Mouse (Mus musculus) CH12.LX (cell line): Measurements from ENCODE around the gene Gm21970. TPM values are rescaled to one million over a fixed set of nuclear protein-coding genes. Genes with fewer than 3 reads are reported as not detected.

Source experiments
- DNase-seq: peaks from one replicate; pipeline ENCODE4 v3.0.0-alpha.2; 2013; ENCODE audit errors: extremely low read depth
- H3K27ac ChIP-seq: 2 replicates; pipeline ENCODE4 v1.5.1; 2012; ENCODE audit warnings: low read depth, mild to moderate bottlenecking, control low read depth, moderate library complexity; ENCODE audit not compliant: insufficient read depth
- H3K27me3 ChIP-seq: replicated peaks from 2 replicates; pipeline ENCODE3; 2012; ENCODE audit warnings: inconsistent platforms
- H3K36me3 ChIP-seq, 2 experiments: replicated peaks in 1 of 2; 2 replicates each; pipeline versions ENCODE3 to v1.6.1; 2012; ENCODE audit warnings: inconsistent platforms in 1 of 2, low read length in 1 of 2, mild to moderate bottlenecking in 1 of 2, mixed read lengths in 1 of 2, moderate library complexity in 1 of 2; ENCODE audit not compliant: control insufficient read depth in 1 of 2, insufficient read depth in 1 of 2
- H3K4me1 ChIP-seq, 2 experiments: 2 replicates each; pipeline ENCODE4 v1.6.1; 2012; ENCODE audit warnings: inconsistent platforms in 1 of 2, moderate library complexity in 1 of 2; ENCODE audit not compliant: insufficient read depth in 2 of 2, control insufficient read depth in 1 of 2
- H3K4me2 ChIP-seq: 2 replicates; pipeline ENCODE4 v1.6.1; 2012; ENCODE audit warnings: low read depth, mild to moderate bottlenecking, control low read depth; ENCODE audit not compliant: poor library complexity, insufficient read depth, severe bottlenecking
- H3K4me3 ChIP-seq, 3 experiments: fragments of 150-350 bp in 1 of 3; sonication (generic) in 1 of 3; replicated peaks in 1 of 3; 2 replicates each; pipeline versions ENCODE3 to v1.5.1; 2011 to 2012; ENCODE audit warnings: low read depth in 2 of 3, low read length in 2 of 3, mild to moderate bottlenecking in 2 of 3, moderate library complexity in 2 of 3, control low read depth in 1 of 3, improper control_type of control experiment in 1 of 3, inconsistent platforms in 1 of 3, mixed read lengths in 1 of 3; ENCODE audit not compliant: poor library complexity in 1 of 3
- H3K79me2 ChIP-seq: replicated peaks from 2 replicates; pipeline ENCODE4 v1.6.1; 2012; ENCODE audit warnings: mild to moderate bottlenecking, moderate library complexity; ENCODE audit not compliant: control insufficient read depth, poor library complexity, insufficient read depth, severe bottlenecking; ENCODE audit errors: extremely low read depth
- H3K9ac ChIP-seq: 2 replicates; pipeline ENCODE4 v1.6.1; 2012; ENCODE audit warnings: low read depth, mild to moderate bottlenecking, control low read depth, moderate library complexity; ENCODE audit not compliant: insufficient read depth
- H3K9me3 ChIP-seq: replicated peaks from 2 replicates; pipeline ENCODE3; 2012; ENCODE audit warnings: low read length, inconsistent platforms, mixed read lengths
- BHLHE40 ChIP-seq: IDR thresholded peaks from 2 replicates; pipeline ENCODE4 v1.6.1; 2011; ENCODE audit warnings: mild to moderate bottlenecking, low read depth, low read length, improper control_type of control experiment
- CHD1 ChIP-seq: IDR thresholded peaks from 2 replicates; pipeline ENCODE4 v1.6.1; 2012; ENCODE audit warnings: low read depth, low read length, improper control_type of control experiment, inconsistent platforms
- CHD2 ChIP-seq: IDR thresholded peaks from 2 replicates; pipeline ENCODE4 v1.6.1; 2011; ENCODE audit warnings: low read length, improper control_type of control experiment
- E2F4 ChIP-seq: IDR thresholded peaks from 2 replicates; pipeline ENCODE4 v1.6.1; 2011; ENCODE audit warnings: low read depth, low read length, improper control_type of control experiment; ENCODE audit not compliant: insufficient replicate concordance
- ELF1 ChIP-seq: IDR thresholded peaks from 2 replicates; pipeline ENCODE4 v1.6.1; 2014; ENCODE audit warnings: low read depth, mild to moderate bottlenecking, inconsistent platforms, low read length, improper control_type of control experiment
- EP300 ChIP-seq: IDR thresholded peaks from 2 replicates; pipeline ENCODE4 v1.6.1; 2011; ENCODE audit warnings: low read length, improper control_type of control experiment
- IRF4 ChIP-seq: IDR thresholded peaks from 2 replicates; pipeline ENCODE4 v1.6.1; 2014; ENCODE audit warnings: low read depth, mild to moderate bottlenecking, inconsistent platforms, low read length, improper control_type of control experiment
- JUN ChIP-seq: IDR thresholded peaks from 2 replicates; pipeline ENCODE4 v1.6.1; 2011; ENCODE audit warnings: low read depth, mild to moderate bottlenecking, low read length, improper control_type of control experiment, moderate library complexity; ENCODE audit not compliant: insufficient read depth
- KAT2A ChIP-seq: IDR thresholded peaks from 2 replicates; pipeline ENCODE4 v1.6.1; 2012; ENCODE audit warnings: low read length, improper control_type of control experiment, inconsistent platforms; ENCODE audit not compliant: insufficient replicate concordance
- MAFK ChIP-seq: IDR thresholded peaks from 2 replicates; pipeline ENCODE4 v1.6.1; 2011; ENCODE audit warnings: low read length, improper control_type of control experiment; ENCODE audit not compliant: insufficient replicate concordance
- MAZ ChIP-seq: IDR thresholded peaks from 2 replicates; pipeline ENCODE4 v1.6.1; 2012; ENCODE audit warnings: low read depth, mild to moderate bottlenecking, inconsistent platforms, low read length, improper control_type of control experiment, moderate library complexity
- MEF2A ChIP-seq: IDR thresholded peaks from 2 replicates; pipeline ENCODE4 v1.6.1; 2014; ENCODE audit warnings: low read depth, mild to moderate bottlenecking, inconsistent platforms, low read length, improper control_type of control experiment, borderline replicate concordance
- MYC ChIP-seq: IDR thresholded peaks from 2 replicates; pipeline ENCODE4 v1.6.1; 2011; ENCODE audit warnings: low read depth, mild to moderate bottlenecking, improper control_type of control experiment, low read length
- NRF1 ChIP-seq: IDR thresholded peaks from 2 replicates; pipeline ENCODE4 v1.6.1; 2014; ENCODE audit warnings: low read depth, mild to moderate bottlenecking, inconsistent platforms, low read length, improper control_type of control experiment, moderate library complexity
- PAX5 ChIP-seq: IDR thresholded peaks from 2 replicates; pipeline ENCODE4 v1.6.1; 2012; ENCODE audit warnings: low read length, inconsistent platforms, mixed read lengths
- POLR2A ChIP-seq: IDR thresholded peaks from 2 replicates; pipeline ENCODE4 v1.6.1; 2011; ENCODE audit warnings: low read depth, mild to moderate bottlenecking, improper control_type of control experiment, low read length
- POLR2AphosphoS2 ChIP-seq: IDR thresholded peaks from 2 replicates; pipeline ENCODE4 v1.6.1; 2011; ENCODE audit warnings: low read depth, low read length, improper control_type of control experiment
- RAD21 ChIP-seq: IDR thresholded peaks from 2 replicates; pipeline ENCODE4 v1.6.1; 2011; ENCODE audit warnings: low read depth, mild to moderate bottlenecking, low read length, improper control_type of control experiment, moderate library complexity
- RCOR1 ChIP-seq: conservative IDR thresholded peaks from 2 replicates; pipeline ENCODE4 v1.6.1; 2012; ENCODE audit warnings: low read depth, mild to moderate bottlenecking, inconsistent platforms, low read length, improper control_type of control experiment
- SIN3A ChIP-seq: IDR thresholded peaks from 2 replicates; pipeline ENCODE4 v1.6.1; 2012; ENCODE audit warnings: low read length, improper control_type of control experiment, inconsistent platforms
- SMC3 ChIP-seq: IDR thresholded peaks from 2 replicates; pipeline ENCODE4 v1.6.1; 2011; ENCODE audit warnings: low read depth, low read length, improper control_type of control experiment
- TBP ChIP-seq: conservative IDR thresholded peaks from 2 replicates; pipeline ENCODE4 v1.6.1; 2011; ENCODE audit warnings: low read depth, low read length, improper control_type of control experiment
- TCF12 ChIP-seq: IDR thresholded peaks from 2 replicates; pipeline ENCODE4 v1.6.1; 2014; ENCODE audit warnings: low read depth, mild to moderate bottlenecking, inconsistent platforms, low read length, improper control_type of control experiment
- UBTF ChIP-seq: IDR thresholded peaks from 2 replicates; pipeline ENCODE4 v1.6.1; 2012; ENCODE audit warnings: low read depth, mild to moderate bottlenecking, inconsistent platforms, low read length, improper control_type of control experiment, moderate library complexity
- USF1 ChIP-seq: IDR thresholded peaks from 2 replicates; pipeline ENCODE4 v1.6.1; 2014; ENCODE audit warnings: low read depth, mild to moderate bottlenecking, inconsistent platforms, low read length, improper control_type of control experiment
- USF2 ChIP-seq: conservative IDR thresholded peaks from 2 replicates; pipeline ENCODE4 v1.6.1; 2011; ENCODE audit warnings: low read depth, low read length, improper control_type of control experiment
- ZKSCAN1 ChIP-seq: IDR thresholded peaks from 2 replicates; pipeline ENCODE4 v1.6.1; 2012; ENCODE audit warnings: low read depth, inconsistent platforms, low read length, improper control_type of control experiment, borderline replicate concordance
- ZMIZ1 ChIP-seq: IDR thresholded peaks from 2 replicates; pipeline ENCODE4 v1.6.1; 2012; ENCODE audit warnings: low read depth, mild to moderate bottlenecking, inconsistent platforms, low read length, improper control_type of control experiment
- dilution Hi-C: fragments of 300-500 bp; cut with MboI; formaldehyde crosslinking; loops from 2 replicates; pipeline ENCODE4 v1.14.3; 2020; ENCODE audit warnings: low sequenced_read_pairs; ENCODE audit not compliant: extremely low pct_unique_long_range_greater_than_20kb, extremely low pct_ligation_motif_present
- in situ Hi-C: fragments of 300-500 bp; cut with MboI; formaldehyde crosslinking; loops from 3 replicates; pipeline ENCODE4 v1.14.3; 2019; ENCODE audit warnings: low sequenced_read_pairs, low pct_ligation_motif_present, low pct_unique_long_range_greater_than_20kb, mixed read lengths
- polyA plus RNA-seq: library from polyadenylated mRNA; unstranded; fragments of >175 nt; gene quantifications from 2 replicates; pipeline ENCODE4 v1.2.1, GENCODE M21; 2012; ENCODE audit warnings: low read depth; ENCODE audit not compliant: insufficient read length
- total RNA-seq, 2 experiments: library from RNA; depleted of rRNA; stranded (reverse); fragments of 300-350 nt in 1 of 2; fragments of >200 nt in 1 of 2; gene quantifications; 2 replicates each; pipeline ENCODE4 v1.2.3; 2012 to 2014

Gm21970 gene
- total and polyA plus RNA-seq, 3 experiments: not detected

GRCm38 (mm10) chr16:91443211-91443611, 51.7 kb downstream of the Gm21970 start:
- Histone ChIP-seq H3K9me3 (peaks cover 4% of the 10 kb centered on the region), H3K79me2 (no peaks in the 10 kb centered on the region), H3K27me3 (no peaks in the 10 kb centered on the region), H3K9ac (no peak overlapping the region), H3K36me3 (no peaks in the 10 kb centered on the region), H3K4me3 (no peak overlapping the region), H3K27ac (no peak overlapping the region), H3K4me1 (peaks cover 19 to 61% of the 10 kb centered on the region in 2 experiments), H3K4me2 (no peak overlapping the region)
- no peak for TF ChIP-seq USF1
- TF ChIP-seq PAX5: no peak
- no peak for TF ChIP-seq UBTF
- no peak for TF ChIP-seq JUN
- no peak for TF ChIP-seq RAD21
- no peak for TF ChIP-seq MAZ
- no peak for TF ChIP-seq SIN3A
- TF ChIP-seq EP300: no peak
- dilution Hi-C loops: no loop called here
- DNase-seq: no peak
- in situ Hi-C loops: no loop called here

GRCm38 (mm10) chr16:91444847-91445246, 53.3 kb downstream of the Gm21970 start:
- Histone ChIP-seq H3K4me2 (no peak overlapping the region), H3K79me2 (no peaks in the 10 kb centered on the region)
- TF ChIP-seq RCOR1 (no peak), TBP (no peak), MAFK (no peak), POLR2A (no peak), CHD1 (no peak), ZKSCAN1 (no peak), TCF12 (no peak), MAZ (no peak), USF1 (no peak), JUN (peak; percentile 29; the same call in 1 of the 2 replicates), NRF1 (no peak), MYC (no peak), IRF4 (peak; percentile 86), ZMIZ1 (no peak), MEF2A (no peak), EP300 (peak; percentile 51; the same call in 1 of the 2 replicates), USF2 (no peak), CHD2 (no peak), ELF1 (no peak), PAX5 (no peak), SMC3 (no peak), BHLHE40 (peak; percentile 39), E2F4 (no peak), KAT2A (no peak), POLR2AphosphoS2 (no peak)
- TF ChIP-seq, all 38 proteins: peak for 4
- Histone ChIP-seq H3K36me3 (no peaks in the 10 kb centered on the region), H3K27ac (no peak overlapping the region), H3K4me1 (peaks cover 21 to 75% of the 10 kb centered on the region in 2 experiments), H3K9me3 (peaks cover 4% of the 10 kb centered on the region), H3K4me3 (no peak overlapping the region), H3K9ac (no peak overlapping the region), H3K27me3 (no peaks in the 10 kb centered on the region)
- dilution Hi-C loops: no loop called here
- in situ Hi-C loops: no loop called here
- DNase-seq: no peak
